Mouse (Mus musculus) splenic B cell, adult 2 months (primary cell): ENCODE measurements around the gene Igsf21.

Source experiments
- DNase-seq: peaks from one replicate; pipeline ENCODE4 v3.0.0-alpha.2; 2011; ENCODE audit warnings: low read depth, low spot score
- H3K27me3 ChIP-seq: 2 replicates; pipeline ENCODE4 v1.6.1; 2012; ENCODE audit warnings: mild to moderate bottlenecking, low read length, moderate library complexity, mixed read lengths; ENCODE audit not compliant: control insufficient read depth, poor library complexity, insufficient read depth, severe bottlenecking
- H3K36me3 ChIP-seq: 2 replicates; pipeline ENCODE4 v1.6.1; 2012; ENCODE audit warnings: mild to moderate bottlenecking, low read length, moderate library complexity, mixed read lengths; ENCODE audit not compliant: control insufficient read depth, poor library complexity, insufficient read depth, severe bottlenecking

Gene Igsf21

DNA sequence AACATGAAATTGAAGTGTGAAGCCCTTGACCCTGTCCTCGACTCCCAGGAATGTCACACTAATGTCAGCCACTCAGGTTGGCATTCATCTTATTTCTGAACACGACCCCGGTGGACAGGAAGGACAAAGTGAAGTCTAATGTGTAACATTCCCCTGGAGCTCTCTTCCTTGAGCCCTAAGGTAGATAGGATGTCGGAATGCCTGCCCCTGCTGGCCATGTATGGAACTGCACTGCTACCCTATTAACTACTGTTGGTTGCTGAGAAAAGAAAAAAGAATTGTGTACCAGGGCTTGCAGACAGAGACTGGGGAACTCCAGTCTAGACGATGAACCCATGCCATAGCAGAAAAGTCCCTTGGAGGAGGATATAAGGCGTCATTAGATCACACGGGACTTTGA is 93.5 kb downstream of the Igsf21 start:
- DNase-seq, result peak; percentile 19
- Histone ChIP-seq H3K27me3 (no peaks in the 10 kb centered on the region), H3K36me3 (no peaks in the 10 kb centered on the region)

DNA sequence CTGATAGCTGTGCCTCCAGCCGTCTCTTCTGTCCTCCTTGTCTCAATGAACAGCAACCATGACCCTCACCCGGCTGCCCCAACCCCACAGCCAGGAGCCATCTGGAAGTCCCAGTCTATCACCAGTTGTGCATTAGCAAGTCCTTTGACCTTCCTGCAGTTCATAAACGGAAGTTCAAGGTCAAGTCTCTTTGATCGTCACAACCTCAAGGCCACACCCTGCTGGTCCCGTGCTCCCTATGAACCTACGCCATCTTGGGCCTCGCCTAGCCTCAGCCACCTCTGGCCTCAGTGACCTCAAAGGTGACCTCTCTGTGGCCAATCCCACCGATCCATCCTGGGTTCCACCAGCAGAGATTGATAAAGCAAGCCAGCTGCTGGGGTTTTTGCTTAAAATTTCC is 96.9 kb downstream of the Igsf21 start:
- no peak for DNase-seq
- Histone ChIP-seq H3K36me3 (no peaks in the 10 kb centered on the region), H3K27me3 (no peaks in the 10 kb centered on the region)

DNA sequence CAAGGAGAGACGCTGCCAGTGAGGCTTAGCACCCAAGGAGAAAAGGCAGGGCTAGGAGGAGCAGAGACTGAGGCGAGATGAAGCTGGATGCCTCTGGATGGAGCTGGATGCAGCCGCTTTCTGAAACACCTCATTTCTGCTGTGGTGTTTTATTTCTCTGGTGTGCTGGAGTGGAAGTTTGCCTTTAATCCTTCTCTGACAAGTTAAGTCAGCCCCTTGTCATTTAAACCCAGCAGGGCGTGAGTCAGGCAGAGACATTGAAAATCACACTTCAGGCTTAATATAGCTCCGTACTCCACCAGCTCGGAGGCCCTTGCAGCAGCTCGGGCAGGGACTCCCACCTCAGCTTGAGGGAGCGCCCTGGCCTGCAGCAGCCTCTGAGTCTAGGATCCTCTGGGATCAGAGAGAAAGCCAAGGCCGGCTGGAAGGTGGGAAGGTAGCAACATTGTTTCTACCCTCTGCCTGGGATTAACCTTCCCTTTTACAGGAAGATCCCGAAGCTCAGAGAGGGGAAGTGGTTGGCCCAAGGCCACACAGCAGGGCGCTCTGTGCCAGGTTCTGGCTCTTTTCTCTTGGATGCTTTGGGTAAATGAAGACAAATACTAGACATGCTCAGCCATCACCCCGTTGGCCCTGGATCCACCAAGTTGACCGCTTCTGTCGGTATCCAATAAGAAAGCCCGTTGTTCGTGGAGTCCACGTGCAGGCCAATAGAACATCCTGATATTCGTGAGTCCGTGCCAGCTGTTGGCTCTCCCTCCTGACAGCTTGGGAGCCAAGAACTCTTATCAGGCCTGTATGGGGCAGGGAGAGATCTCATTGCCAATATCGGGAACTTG is 98.5 kb downstream of the Igsf21 start:
- no peak for DNase-seq
- no peaks in the 10 kb centered on the region for H3K36me3 ChIP-seq
- no peaks in the 10 kb centered on the region for H3K27me3 ChIP-seq

DNA sequence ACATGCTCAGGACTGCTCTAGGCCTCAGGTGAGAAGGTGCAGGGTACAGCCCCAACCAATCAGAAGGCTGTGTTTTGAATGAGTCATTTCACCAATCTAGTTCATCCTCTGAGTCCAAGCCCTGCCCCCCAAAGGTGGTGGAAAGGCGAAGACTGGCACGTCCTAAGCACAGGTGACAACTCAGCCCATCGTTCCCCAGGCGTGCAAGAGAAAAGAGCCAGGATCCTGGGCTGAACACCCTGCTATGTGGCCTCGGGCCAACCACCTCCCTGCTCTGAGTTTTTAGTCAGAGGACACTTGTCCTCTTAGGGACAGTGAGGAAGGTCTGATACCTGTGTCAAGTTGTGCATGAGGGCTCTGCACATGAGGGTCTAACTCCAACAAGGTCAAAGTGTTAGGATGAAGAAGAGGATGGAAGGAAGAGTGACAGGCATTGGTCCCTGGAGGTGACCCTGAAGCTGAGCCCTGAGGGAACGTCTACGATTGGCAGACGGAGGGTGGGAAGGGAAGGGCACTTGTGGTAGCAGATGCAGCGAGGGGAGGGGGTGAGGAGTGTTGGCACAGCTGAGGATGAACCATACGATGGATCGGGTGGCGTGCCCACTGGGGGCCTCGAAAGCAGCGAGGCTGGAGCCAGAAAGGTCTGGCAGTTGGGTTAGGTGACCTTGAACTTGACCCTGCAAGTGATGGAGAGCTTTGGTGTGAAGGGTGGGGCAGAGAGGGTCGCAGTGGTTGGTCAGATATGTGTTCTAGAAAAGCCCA is 99.3 kb downstream of the Igsf21 start:
- Histone ChIP-seq H3K27me3 (no peaks in the 10 kb centered on the region), H3K36me3 (no peaks in the 10 kb centered on the region)

DNA sequence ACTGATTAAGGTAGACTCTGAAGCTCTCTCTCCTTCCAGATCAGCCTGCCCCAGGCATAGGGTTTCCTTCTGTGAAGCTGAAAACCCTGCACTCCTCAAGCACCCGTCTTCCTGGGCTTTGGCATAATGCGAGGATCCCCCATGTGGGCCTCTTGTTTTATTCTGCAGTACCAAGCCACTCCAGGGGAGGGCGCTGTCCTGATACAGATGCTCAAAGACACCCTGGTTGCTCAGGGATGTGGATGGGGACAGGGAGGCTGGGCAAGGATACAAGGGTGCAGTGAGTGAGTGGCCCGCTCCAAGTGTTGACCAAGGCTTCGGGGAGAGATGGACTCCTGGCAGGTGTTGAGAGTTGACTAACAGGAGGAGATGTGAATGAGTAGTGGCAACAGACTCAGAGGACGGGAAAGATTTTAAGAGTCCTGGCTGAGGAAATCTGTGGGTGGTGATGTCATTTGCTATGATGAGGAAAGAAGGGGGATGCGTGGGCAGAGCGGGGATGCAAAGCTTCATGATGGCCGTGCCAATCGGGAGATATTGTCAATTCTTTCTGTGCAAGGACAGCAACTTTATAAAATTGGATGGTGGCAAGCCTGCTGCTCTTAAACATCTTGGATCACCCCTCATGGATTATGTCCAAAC is 102.6 kb downstream of the Igsf21 start:
- Histone ChIP-seq H3K27me3 (no peaks in the 10 kb centered on the region), H3K36me3 (no peaks in the 10 kb centered on the region)
- DNase-seq, result no peak

More for the DNA sequence above, 99.3 kb downstream of the Igsf21 start:
- DNase-seq, result no peak

DNA sequence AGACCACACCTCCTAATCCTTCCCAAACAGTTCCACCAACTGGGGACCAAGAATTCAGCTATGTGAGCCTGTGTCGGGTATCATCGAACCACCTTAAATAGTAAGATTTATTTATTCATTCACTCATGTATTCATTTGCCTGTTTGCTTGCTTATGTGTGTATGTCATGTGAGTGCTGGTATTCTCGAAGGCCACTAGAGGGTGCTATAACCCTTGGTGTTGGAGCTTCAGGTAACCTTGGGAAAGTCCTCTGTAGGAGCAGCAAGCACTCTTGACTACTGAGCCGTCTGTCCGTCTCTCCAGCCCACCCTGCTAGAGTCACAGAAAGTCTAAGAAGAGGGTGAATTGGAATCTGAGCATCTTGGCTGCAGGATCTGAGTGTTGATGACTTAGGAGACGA is 103.4 kb downstream of the Igsf21 start:
- no peaks in the 10 kb centered on the region for H3K36me3 ChIP-seq
- DNase-seq, result no peak

DNA sequence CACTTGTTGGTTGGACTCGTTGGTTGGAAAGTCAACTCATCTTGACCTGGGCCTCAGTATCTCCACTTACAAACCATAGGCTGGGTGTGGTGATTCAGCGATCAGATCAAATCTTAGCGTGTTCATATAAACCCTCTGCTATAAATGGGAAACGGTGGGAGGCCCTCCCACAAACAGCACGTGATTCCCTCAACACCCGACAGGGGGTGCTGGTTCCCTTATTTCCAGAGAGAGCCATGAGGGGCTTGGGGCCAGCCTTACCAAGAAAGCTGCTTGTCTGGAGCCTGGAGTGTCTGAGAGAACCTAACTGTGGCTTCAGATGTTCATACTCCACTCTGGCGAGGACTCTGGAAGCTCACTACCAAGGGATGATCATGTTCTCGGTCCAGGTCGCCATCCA is 106.1 kb downstream of the Igsf21 start:
- no peak for DNase-seq
- Histone ChIP-seq H3K36me3 (no peaks in the 10 kb centered on the region), H3K27me3 (no peaks in the 10 kb centered on the region)

More for the DNA sequence above, 103.4 kb downstream of the Igsf21 start:
- H3K27me3 ChIP-seq, result no peaks in the 10 kb centered on the region

DNA sequence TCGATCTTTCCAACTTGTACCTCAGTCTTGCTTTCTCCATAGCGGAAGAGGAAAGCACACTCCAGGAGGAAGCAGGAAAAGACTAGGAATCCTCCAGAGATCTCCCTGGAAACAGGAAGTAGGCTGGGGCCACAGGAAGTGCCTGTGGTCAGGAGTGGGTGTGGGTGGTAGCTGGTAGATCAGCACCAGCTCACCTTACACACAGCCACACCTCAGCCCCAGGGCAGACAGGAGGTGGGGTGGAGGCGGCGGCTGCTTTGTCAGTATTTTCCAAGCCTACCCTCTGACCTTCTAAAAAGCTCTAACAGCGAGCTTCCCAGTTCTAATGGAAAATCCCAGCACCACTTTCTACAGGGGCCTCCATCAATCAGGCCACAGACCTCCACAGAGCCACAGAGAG is 107.7 kb downstream of the Igsf21 start:
- Histone ChIP-seq H3K27me3 (no peaks in the 10 kb centered on the region), H3K36me3 (no peaks in the 10 kb centered on the region)
- DNase-seq, result no peak

DNA sequence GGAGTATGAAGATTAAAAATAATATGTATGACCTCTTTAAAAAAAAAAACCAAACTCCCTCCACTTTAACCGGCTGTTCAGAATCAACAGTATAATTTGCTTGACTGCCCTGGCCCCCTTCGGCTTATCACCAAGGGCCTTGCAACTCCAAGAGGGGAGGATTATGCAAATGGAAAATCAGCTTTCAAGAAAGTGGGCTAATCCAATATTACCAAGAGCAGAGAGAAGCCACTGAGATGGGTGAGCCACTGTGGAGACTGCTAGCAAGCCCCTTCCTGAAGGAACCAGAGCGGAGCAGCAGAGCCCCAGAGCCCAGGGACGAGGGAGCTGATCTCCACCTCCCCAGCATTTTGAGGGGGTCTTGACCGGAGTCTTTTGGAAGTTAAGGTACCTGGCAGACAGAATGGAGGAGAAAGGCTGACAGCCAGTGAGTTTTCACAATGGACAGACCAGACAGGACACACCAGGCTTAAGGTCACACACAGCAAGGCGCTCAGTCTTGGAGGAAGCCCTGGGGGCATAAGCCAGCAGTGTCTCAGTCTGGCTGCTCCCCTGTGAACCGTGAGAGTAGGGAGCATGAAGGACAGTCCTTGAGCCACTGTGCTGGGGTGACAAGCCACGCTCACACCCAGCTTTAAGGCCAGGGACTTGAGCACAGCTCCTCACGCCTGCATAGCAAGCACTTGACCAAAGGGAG is 114.8 kb downstream of the Igsf21 start:
- no peaks in the 10 kb centered on the region for H3K27me3 ChIP-seq
- H3K36me3 ChIP-seq, result no peaks in the 10 kb centered on the region
- no peak for DNase-seq

DNA sequence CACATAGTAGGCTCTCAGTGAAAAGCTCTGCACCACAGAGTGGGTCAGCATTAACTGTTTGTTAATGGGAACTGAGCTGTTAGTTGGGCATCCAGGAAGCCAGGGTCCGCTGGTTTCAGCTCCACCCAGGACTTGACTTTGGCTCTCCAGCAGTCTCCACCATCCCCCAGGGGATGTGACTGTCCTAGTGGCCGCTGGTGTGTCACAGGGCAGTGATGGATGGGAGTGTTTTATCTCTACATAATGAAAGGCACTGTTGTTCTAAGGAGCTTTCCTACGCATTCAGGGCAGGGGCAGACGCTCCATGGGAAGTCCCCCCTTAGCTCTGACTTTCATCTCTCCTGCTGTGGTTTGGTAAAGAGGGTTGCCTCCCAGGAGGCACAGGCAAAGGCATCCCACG is 115.4 kb downstream of the Igsf21 start:
- H3K27me3 ChIP-seq, result no peaks in the 10 kb centered on the region
- DNase-seq, result no peak
- no peaks in the 10 kb centered on the region for H3K36me3 ChIP-seq

DNA sequence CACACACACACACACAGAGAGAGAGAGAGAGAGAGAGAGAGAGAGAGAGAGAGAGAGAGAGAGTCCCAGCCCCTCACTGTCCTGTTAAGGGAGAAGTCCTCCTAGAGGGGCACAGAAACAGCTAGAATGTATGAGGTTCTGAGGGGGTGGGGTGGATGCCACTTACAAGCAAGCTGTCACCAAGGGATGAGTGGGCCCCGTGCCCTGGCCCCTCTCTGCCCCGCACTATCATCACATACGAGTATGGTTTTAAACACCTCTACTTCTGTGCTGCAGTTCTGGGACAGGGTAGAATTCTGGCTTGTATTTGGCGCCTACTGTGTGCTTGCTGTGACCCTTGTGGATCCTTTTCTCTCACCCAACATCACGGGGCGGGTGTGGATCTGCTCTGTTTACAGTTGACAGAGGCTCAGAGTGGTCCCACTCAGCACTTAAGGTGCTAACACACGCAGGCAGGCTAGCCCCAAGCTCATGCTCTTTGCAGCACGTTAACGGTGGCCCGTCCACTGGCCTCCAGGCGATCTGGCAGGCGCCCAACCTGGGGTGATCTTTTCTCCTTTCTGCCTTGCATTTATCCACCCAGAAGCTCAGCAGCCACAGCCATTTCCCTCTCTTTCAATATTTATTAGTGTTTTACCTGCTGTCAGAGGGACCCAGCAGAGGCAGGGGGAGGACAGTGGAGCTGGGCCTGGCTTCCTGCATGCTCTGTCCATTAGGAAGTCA is 116.9 kb downstream of the Igsf21 start:
- H3K36me3 ChIP-seq, result no peaks in the 10 kb centered on the region
- DNase-seq, result no peak
- H3K27me3 ChIP-seq, result no peaks in the 10 kb centered on the region

DNA sequence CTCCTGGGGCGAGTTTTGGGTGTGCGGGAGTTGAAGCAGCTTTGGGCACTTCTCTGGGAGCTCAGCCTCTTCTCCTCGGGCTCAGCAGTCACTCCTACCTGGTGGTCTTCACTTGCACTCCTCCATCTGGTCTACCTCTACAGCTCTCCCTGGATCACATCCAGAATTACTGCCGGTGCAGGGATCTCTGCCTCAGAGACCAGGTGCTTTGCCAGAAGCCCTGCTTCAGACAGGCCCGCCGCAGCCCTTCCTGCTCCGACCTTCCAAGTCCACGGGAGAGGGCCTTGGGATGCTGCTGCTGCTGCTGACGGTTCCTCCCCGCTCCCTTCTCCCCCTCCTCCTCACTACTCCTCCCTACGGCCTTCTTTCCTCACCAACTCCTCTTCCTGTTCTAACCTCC is 118.5 kb downstream of the Igsf21 start:
- Histone ChIP-seq H3K27me3 (no peaks in the 10 kb centered on the region), H3K36me3 (no peaks in the 10 kb centered on the region)
- no peak for DNase-seq

DNA sequence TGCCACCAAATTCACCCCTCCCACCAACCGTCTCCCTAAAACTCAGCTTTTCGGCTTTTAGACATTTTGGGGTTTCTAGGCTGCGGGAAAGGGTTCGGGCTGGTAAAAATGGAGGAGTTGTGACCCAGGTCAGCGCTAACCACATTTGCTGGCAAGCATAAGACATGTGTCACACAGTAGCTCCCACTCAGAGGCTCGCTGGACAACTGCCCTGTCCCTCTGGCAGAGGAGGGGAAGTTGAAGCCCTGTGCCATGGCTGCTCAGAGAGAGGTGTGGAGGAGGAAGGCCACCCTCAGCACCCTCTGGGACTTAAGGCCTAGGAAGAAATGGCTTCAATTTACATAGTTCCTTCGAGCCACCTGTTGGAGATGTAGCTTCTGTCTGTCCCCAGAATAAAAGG is 120.8 kb downstream of the Igsf21 start:
- no peak for DNase-seq
- Histone ChIP-seq H3K27me3 (no peaks in the 10 kb centered on the region), H3K36me3 (no peaks in the 10 kb centered on the region)

DNA sequence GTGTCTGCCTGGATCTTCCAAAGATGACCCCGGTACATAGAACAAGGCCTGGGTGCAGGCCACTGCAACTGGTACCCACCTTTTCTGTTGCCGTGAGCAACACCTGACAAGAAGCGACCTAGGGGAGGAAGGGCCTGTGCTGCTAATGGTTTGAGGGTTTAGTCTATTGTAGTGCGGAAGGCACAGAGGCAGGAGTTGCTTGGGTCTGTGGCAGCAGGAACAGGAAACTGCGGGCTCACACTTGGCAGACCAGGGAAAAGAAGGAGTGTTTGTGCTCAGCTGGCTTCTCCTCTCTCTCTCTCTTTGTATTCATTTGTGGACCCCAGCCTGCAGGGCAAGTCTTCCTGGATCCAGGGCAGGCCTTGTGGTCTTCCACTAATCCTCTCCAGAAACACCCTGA is 124.0 kb downstream of the Igsf21 start:
- H3K27me3 ChIP-seq, result no peaks in the 10 kb centered on the region
- no peaks in the 10 kb centered on the region for H3K36me3 ChIP-seq
- no peak for DNase-seq
